Mouse (Mus musculus) adrenal gland, adult (tissue): ENCODE results near the gene Adamtsl1.

ENCODE experiments used
- DNase-seq, 2 experiments: peaks; one replicate each; pipeline ENCODE4 v3.0.0; 2022 to 2023; ENCODE audit warnings: low spot score in 1 of 2; ENCODE audit not compliant: inconsistent age in 2 of 2

Adamtsl1 gene

GRCm38 (mm10) chr4:86177471-86177870, 663.5 kb downstream of the Adamtsl1 start:
- no peak for DNase-seq

- DNase-seq = no peak
Observed at GRCm38 (mm10) chr4:86178116-86178515, 664.1 kb downstream of the Adamtsl1 start.

GRCm38 (mm10) chr4:86183701-86184173, 669.8 kb downstream of the Adamtsl1 start:
- DNase-seq = no peak

- no peak for DNase-seq
Observed at GRCm38 (mm10) chr4:86189853-86190252, 675.9 kb downstream of the Adamtsl1 start.

GRCm38 (mm10) chr4:86191195-86191594, 677.2 kb downstream of the Adamtsl1 start:
- no peak for DNase-seq

- no peak for DNase-seq
Observed at GRCm38 (mm10) chr4:86201766-86202165, 687.8 kb downstream of the Adamtsl1 start.

GRCm38 (mm10) chr4:86203288-86203687, 689.3 kb downstream of the Adamtsl1 start:
- DNase-seq = no peak

GRCm38 (mm10) chr4:86224875-86225274, 710.9 kb downstream of the Adamtsl1 start:
- DNase-seq = no peak

- DNase-seq = peak in 1 of 2 experiments; percentile 39
Observed at GRCm38 (mm10) chr4:86227096-86227495, 713.1 kb downstream of the Adamtsl1 start.

- DNase-seq = no peak
Observed at GRCm38 (mm10) chr4:86233197-86233596, 719.2 kb downstream of the Adamtsl1 start.

GRCm38 (mm10) chr4:86241854-86242424, 728.0 kb downstream of the Adamtsl1 start:
- DNase-seq = no peak

- no peak for DNase-seq
Observed at GRCm38 (mm10) chr4:86270085-86270484, 756.1 kb downstream of the Adamtsl1 start.

GRCm38 (mm10) chr4:86273703-86274355, 759.9 kb downstream of the Adamtsl1 start:
- no peak for DNase-seq

GRCm38 (mm10) chr4:86274663-86275062, 760.7 kb downstream of the Adamtsl1 start:
- DNase-seq = no peak

GRCm38 (mm10) chr4:86276021-86276813, 762.2 kb downstream of the Adamtsl1 start:
- DNase-seq = no peak

- DNase-seq = no peak
Observed at GRCm38 (mm10) chr4:86278546-86278945, 764.6 kb downstream of the Adamtsl1 start.

- no peak for DNase-seq
Observed at GRCm38 (mm10) chr4:86286572-86286971, 772.6 kb downstream of the Adamtsl1 start.

- DNase-seq = no peak
Observed at GRCm38 (mm10) chr4:86288264-86288663, 774.3 kb downstream of the Adamtsl1 start.

- no peak for DNase-seq
Observed at GRCm38 (mm10) chr4:86289511-86290273, 775.7 kb downstream of the Adamtsl1 start.

GRCm38 (mm10) chr4:86294828-86295251, 780.9 kb downstream of the Adamtsl1 start:
- no peak for DNase-seq

- no peak for DNase-seq
Observed at GRCm38 (mm10) chr4:86301469-86301868, 787.5 kb downstream of the Adamtsl1 start.
